ENCODE assay signal across 19 mouse cellular contexts in the genomic region with DNA sequence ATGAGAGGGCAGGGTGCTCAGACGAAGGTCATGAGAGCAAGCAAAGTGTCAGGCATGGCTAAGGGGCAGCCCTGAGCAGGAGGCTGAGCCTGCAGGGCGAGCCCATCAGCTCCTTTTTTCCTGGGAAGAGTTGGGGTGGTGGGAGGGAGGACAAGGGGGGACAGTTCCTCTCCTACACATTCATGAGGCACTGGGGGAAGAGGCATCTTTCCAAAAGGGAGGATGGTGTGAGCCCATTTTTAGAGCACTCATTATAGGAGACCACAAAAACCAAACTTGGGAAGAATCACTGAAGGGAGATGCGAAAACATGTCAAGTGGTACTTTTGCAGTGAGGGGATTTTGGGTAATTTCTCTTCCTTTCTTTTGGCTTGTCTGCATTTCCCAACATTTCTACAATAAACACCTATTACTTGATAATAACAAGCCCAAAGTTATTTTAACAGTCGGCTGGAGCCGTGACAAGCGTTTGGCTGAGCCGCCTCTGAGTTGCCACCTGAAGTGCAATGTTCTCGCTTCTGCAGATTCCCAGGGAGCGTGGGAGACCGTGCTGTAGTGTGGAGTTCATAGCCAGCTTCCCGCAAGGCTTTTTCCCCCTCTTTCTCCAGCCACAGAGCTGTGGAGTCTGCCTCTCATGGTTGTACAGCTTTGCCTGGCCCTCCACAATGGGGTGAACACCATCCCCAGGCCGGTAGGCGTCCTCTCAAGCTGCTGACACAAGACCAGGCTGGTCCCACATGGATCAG.
A peak's percentile ranks its signal among the peaks of the same experiment; 100 is the strongest.
DNase-seq lines count a peak whose midpoint lies in the region; ATAC-seq and TF ChIP-seq lines count a peak whose summit lies in the region.
"Had no signal": no experiment of that assay in that cellular context is flagged by ENCODE, and none has a peak within 500 bp of the region (broad histone marks: within the 10 kb centered on the region; RNA-seq: fewer than 3 reads in every experiment).

No protein-coding gene starts in this region.

- ATAC-seq in frontal cortex, adult (ENCODE audit: low TSS enrichment), result peak; percentile 89
- ATAC-seq in intestine, postnatal 0 days, result no peak
- ATAC-seq: forebrain, embryonic 16.5 days; lung, postnatal 0 days had no signal

- no peak for TF ChIP-seq CTCF in intestine, postnatal 0 days (IDR thresholded peaks at IDR 0.05; ENCODE audit: low read depth)

- H3K4me1 ChIP-seq in intestine, postnatal 0 days (replicated peaks; ENCODE audit: control insufficient read depth, insufficient read depth, low read length), result no peaks in the 10 kb centered on the region
- H3K4me1 ChIP-seq: midbrain, embryonic 12.5 days had no signal

- H3K4me2 ChIP-seq in intestine, postnatal 0 days (replicated peaks; ENCODE audit: low read depth), result no peak overlapping the region
- H3K4me2 ChIP-seq: hindbrain, embryonic 14.5 days; midbrain, embryonic 12.5 days; neural tube, embryonic 13.5 days had no signal

- H3K27ac ChIP-seq in intestine, postnatal 0 days (ENCODE audit: low read depth, low read length), result no peak overlapping the region
- H3K27ac ChIP-seq: heart, adult 2 months; hindbrain, embryonic 14.5 days; midbrain, embryonic 12.5 days; neural tube, embryonic 13.5 days had no signal

- DNase-seq in brain, adult 2 months (ENCODE audit: low read depth, low spot score), result peak; percentile 91
- DNase-seq in left cerebral cortex, adult 8-10 months (ENCODE audit: low spot score in 2 of 2), result peak; percentile 38 to 89
- peak; percentile 82 to 89 for DNase-seq in right cerebral cortex, postnatal 10 days (ENCODE audit: low spot score in 2 of 2)
- DNase-seq in urinary bladder, postnatal 4 days (ENCODE audit: low spot score in 2 of 2), result no peak
- DNase-seq in lung, postnatal 25 days (ENCODE audit: low spot score), result no peak
- DNase-seq: cerebellum, adult 9-10 months; embryo, embryonic 11 days; gastrocnemius, postnatal 25 days; heart, adult 2 months; heart, postnatal 36 days; kidney, postnatal 36 days; liver had no signal

- H3K4me3 ChIP-seq in intestine, postnatal 0 days (ENCODE audit: low read depth, low read length), result no peak overlapping the region
- H3K4me3 ChIP-seq: heart, adult 2 months; midbrain, embryonic 12.5 days; neural tube, embryonic 13.5 days had no signal

- 86% methylated on average over 13 of the region's 13 CpGs for WGBS in intestine, postnatal 0 days

- no peaks in the 10 kb centered on the region for H3K27me3 ChIP-seq in intestine, postnatal 0 days (replicated peaks; ENCODE audit: control insufficient read depth, insufficient read depth, low read length)
- H3K27me3 ChIP-seq: midbrain, embryonic 12.5 days; neural tube, embryonic 13.5 days had no signal

- H3K9me3 ChIP-seq in intestine, postnatal 0 days (ENCODE audit: control insufficient read depth), result no peaks in the 10 kb centered on the region
- H3K9me3 ChIP-seq: neural tube, embryonic 13.5 days had no signal

- no peaks in the 10 kb centered on the region for H3K36me3 ChIP-seq in intestine, postnatal 0 days (ENCODE audit: control insufficient read depth, insufficient read depth)
- H3K36me3 ChIP-seq: midbrain, embryonic 12.5 days; neural tube, embryonic 13.5 days had no signal

- H3K9ac ChIP-seq in intestine, postnatal 0 days (ENCODE audit: low read depth, low read length), result no peak overlapping the region
- H3K9ac ChIP-seq: hindbrain, embryonic 14.5 days; midbrain, embryonic 12.5 days; neural tube, embryonic 13.5 days had no signal

Comparison
In these comparisons a context has a peak if more than half of its experiments do, and no peak if none do; other contexts are left out.
1. DNase-seq: peak in brain, adult 2 months (single experiment), left cerebral cortex, adult 8-10 months (2 of 2) and right cerebral cortex, postnatal 10 days (2 of 2); none in urinary bladder, postnatal 4 days (0 of 2) and lung, postnatal 25 days (single experiment).